Mouse (Mus musculus) thymus, postnatal 10 days (tissue): ENCODE measurements at regions not wholly inside any gene's neighbourhood (a gene's known extent, or its start where the extent isn't known, plus 50 kb on each side); places are given as distances from the start of the nearest gene placed in this dataset.

ENCODE experiments used
- DNase-seq, 2 experiments: peaks; one replicate each; pipeline ENCODE4 v3.0.0; 2021; ENCODE audit warnings: low spot score in 2 of 2

DNA sequence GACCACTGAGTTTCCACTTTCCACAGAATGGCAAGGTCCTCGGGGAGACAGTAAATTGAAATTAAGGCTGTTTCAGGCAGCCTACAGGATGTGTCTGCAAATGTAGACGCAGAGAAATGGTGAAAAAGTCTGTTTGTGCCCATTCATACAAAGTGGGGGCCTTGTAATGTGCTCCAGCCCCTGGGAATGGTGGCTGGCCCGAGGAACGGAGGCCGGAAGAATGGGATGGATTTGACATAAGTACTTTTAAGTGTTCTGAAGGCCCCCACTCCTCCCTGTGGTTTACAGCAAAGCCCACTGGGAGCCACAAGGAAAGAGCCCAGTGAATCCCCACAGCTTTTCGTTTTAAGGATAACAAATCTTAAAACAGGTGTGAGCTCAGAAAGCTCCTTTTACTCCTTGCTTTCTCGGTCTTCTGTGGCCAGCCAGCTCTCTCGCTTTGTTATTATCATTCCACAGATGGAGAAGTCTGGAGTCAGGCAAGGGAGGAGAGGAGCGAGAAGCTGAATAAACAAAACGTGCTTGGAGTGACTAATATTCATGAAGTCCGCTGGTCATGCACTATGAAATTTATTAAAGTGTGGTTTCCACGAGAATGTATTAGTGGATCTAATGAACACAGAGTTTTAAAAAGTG lies 337.7 kb downstream of the Hlx start:
- no peak for DNase-seq

DNA sequence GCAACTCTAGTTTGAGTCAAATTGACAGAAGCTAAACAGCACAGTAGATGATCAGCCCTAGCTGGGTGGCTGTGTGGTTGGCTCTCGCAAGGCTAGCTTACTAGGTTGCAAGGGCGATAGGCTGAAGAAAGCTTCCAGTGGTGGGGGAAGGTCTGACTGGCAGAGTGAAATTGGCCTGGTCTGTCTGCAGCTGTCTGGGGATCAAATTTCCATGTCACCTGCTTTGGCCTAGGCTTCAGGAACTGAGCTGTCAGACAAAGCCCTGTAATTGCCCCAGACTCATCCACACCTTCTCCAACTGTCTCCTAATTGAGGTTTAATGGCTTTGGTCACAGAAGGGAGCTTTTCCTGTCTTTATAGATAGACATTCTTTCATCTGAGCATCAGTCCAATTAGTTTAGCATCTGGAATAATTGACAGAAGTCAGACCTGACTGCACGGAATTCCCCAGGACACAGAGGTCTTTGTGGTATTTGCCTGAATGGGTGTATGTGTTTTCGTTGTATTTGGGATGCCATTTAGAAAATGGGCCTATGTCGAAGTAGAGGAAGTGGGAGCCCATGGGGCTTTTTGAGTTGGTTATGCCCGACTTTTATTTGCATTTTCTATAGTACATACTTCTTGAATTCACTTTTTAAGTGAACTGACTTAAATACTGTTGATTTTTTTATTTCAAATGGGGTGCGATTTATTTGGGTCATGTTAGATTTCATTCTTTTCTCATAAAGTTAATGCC lies 348.2 kb downstream of the Hlx start:
- no peak for DNase-seq

DNA sequence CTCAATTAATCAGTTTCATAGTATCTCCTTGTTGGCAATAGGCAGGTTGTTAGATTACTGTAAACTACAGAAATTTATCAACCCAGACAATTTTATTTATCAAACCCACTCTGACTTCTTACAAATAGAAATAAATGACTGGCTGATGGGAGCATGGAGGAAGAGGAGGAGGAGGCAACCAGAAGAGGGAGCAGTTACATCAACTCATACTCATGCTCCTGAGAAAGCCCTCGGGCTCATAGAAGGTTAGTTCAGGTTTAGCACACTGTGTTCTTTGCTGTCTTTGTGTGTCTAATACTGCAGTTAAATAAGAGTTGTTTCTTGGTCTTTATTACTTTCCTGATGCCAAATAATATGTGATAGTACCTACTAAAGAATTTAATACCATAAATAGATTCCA lies 344.6 kb upstream of the 1700056E22Rik start:
- peak in 1 of 2 experiments; percentile 22 for DNase-seq

DNA sequence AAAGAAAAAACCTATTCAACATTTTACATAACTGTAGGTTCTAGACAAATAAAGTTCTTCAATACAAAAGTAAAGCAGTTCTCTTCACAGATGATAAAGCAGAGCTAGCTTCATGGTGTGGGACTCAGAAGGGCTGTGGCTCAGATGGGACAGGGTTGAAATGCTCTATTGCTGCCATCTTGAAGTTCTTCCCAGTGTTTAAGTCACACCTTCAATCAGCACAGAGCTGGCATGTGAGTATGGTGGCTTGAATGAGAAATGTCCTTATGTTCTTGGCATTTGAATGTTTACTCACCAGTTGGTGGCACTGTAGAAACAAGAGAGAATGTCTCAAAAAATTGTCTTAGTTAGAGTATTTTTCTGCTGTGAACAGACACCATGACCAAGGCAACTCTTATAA lies 330.9 kb upstream of the 1700056E22Rik start:
- no peak for DNase-seq

DNA sequence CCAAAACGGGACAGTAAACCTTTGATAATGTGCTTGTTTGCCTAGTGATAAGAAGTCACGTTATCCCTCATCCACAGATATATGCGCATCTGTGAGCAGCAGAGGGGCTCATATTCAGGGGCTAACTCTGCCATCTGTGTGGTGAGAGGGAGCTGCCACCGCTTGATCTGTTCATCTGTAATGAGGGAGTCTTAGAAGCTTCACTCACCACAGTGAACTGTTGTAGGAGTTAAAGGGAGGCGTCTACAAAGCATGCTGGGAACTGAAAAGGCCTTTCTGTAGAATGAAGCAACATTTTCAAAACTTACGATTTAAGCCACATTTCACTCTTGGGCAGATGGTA lies 324.1 kb upstream of the 1700056E22Rik start:
- no peak for DNase-seq

DNA sequence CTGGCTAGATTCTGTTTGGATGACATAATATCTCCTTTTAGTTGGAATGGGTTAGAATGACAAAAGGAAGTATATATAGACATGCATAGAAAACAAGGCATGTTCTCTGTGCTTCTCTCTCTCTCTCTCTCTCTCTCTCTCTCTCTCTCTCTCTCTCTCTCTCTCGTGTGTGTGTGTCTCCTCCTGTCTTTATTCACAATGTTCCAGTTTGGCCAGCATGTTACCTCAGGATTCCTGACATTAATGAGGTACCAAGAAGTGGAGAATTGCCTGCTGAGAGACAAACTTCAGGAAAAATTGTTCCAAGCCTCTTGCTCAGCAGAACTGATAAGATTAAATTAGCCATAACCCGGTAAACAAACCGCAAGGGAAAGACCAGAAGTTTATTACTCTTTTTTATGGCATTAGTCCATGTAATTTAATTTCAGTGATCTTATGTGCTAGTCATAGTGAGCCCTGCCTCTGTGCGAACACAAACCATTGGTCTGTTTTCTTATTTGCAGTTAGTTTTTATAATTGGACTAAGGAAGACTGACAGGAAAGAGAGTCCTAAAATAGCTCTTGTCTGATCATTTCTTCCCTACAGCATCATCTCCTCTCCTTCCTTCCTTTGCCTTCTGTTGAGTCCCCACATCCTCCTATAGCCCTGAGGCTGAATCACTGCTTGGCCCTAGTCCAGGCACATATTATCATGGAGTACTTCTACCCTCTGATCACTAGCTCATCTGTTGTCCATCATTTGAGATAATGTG lies 323.5 kb upstream of the 1700056E22Rik start:
- no peak for DNase-seq

DNA sequence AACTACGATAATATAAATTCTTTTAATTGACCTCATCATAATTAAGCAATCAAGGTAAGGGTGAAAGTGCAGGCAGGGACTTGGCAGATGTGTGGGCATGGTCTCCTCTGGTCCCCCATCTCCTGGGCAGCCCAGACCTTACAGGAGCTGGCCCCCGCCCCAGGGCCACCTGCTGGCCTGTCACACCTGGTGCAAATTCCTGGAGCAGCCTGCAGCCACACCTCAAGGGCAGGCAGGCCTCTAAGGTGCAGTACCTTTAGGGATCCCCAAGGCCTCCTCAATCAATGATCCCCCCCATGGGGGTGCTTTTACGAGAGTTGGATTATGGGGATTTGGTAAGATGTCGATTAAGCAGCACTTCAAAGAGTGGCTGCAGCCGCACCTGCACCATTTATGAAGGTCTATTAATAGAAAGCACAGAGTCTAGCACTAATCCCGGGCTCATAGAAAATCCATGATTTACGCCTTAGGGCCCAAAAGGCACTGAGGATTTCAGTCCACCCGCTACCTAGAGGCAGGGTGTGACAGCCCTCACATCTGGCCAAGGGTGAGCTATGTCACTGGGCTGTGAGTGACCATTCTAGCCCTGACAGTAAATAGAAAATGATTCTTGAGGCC lies 319.8 kb upstream of the 1700056E22Rik start:
- DNase-seq: no peak

DNA sequence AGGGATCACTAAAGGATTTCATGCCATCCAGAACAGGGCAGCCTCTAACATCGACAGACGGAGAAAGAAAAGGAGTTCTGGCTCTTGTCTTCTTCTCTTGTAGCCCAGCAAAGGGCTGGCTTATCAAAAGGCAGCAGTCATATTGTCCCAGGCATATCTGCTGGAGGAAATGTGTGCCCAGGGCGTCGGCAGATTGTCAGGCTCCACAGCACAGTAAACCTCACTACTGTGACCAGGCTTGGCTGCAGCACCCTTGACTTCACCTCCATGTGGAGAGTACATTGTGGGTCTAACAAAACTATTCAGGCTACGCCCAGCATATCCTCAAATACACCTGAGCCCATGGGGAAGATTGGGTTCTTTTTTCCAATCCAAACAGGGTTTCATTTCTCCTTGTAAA lies 317.7 kb upstream of the 1700056E22Rik start:
- DNase-seq: no peak

DNA sequence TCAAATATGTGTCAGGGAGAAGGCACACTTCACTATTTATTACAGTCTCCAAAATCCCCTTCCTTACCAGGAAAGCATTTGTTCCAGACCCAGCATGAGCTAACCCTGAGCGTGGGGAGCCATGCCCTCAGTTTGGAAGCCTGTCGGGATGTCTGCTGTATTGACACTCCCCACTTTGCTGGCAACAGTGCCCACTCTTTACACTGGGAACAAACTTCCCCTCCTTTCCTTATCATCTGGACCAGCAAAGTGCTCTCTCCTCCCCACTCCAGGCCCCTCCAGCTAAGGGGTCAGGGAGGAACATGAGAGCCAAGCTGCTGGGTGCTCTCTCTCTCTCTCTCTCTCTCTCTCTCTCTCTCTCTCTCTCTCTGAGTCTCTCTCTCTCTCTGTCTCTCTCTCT lies 310.7 kb upstream of the 1700056E22Rik start:
- DNase-seq: no peak

DNA sequence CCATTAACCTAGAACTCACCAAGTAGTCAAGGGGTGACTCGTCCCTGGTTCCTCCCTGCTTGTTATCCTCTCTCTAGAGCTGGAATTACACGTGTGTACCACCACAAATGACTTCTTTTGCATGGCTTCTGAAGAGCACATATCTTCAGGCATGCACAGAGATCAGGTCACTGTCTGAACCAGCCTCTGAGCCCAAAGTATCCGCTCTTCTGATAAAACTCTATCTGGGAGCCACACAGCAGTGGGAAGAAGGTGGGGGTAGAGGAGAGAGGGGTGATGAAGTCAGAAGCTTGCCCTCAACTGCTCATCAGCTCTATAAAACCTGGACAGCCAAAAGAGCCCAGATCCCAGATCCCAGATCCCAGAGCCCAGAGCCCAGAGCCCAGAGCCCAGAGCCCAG lies 301.9 kb upstream of the 1700056E22Rik start:
- no peak for DNase-seq

DNA sequence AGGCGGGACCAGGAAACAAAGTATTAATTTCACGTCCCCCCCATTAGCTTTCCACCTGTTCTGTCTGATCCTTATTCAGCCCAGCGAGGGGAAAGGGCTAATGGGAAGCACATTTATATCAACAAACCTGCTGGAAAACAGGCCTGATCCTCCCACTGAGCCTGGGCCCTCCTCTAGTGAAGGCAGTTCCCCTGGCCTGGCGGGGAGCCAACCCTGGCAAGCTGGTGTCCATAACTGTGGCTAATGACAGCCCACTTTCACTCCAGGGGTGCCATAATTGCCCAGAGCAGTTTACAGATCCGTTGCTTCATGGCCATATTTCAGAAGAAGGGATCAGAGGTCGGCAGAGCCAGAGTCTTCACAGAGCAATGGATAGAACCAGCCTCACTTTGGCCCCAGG lies 301.2 kb upstream of the 1700056E22Rik start:
- DNase-seq: no peak

DNA sequence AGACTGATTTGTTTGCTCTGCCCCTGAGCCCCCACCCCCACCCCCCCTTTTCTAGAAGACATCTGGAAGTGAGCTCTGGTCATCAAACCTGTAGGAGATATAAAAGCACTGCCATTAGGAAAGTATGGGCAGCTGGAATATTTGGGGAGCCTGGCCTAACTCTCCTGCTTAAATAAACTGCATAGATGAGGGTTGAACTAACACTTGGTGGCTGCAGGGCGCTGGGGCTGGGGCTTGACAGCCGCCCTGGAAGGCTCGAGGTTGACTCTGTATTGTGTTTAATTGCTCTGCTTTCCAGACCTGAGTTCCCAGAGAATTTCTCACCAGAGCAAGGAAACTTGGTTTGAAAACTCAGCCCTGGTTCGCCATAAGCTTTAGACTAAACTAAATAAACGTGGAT lies 300.7 kb upstream of the 1700056E22Rik start:
- DNase-seq: no peak

DNA sequence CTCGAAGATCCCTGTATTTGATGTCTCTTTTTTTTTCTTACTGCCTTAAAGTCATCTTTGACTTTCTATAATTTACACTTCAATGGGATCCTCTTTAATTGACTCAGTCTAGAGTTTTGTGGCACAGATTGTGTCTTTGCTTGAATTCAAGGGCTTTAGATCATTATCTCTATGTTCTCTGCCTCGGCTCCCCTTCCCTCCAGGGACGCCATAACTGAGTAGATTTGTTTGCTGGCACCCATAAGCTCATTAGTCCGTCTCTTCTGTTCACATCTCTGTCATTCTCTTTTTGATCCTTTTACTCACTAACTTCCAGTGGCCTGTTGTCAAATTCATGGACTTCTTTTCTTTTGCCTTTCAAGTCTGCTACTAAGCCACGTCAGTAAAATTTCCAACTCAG lies 299.0 kb upstream of the 1700056E22Rik start:
- DNase-seq: no peak

DNA sequence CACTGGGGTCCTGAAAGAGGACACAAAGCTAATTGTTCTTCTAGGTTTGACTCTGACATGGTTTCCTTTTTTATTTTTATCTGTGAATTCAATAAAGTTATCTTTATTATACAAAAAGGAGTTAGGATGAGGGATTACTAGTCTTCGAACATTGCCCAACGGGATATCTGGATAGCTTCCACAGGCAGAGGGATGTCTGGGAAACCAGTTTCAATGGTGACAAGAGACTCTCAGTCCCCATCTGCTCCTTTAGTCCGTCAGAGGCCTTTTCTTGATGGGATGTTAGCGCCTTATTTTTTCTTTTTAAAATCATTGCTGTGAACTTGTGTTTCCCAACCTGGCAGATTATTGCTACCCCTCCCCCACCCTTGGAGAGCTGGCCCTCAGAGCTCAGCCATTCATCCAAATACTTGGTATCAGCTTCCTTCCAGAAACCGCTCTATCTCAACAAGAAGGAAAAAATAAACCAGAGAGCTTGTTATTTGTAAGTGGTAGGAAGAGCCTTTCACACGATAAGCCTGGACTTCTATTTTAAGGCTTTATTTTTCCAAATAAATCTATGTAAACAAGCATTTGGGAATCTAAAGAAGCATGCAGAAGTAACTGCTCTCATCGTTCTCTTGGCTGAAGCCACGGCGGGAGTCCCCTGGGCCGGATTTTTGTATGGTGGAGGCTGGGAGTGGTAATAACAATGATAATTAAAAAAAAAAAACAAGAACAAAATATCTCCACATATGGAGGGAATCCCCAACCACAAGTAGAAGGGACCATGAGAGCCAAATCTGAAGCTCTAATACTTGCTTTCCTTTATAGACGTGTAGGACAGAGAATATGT lies 296.6 kb upstream of the 1700056E22Rik start:
- no peak for DNase-seq

DNA sequence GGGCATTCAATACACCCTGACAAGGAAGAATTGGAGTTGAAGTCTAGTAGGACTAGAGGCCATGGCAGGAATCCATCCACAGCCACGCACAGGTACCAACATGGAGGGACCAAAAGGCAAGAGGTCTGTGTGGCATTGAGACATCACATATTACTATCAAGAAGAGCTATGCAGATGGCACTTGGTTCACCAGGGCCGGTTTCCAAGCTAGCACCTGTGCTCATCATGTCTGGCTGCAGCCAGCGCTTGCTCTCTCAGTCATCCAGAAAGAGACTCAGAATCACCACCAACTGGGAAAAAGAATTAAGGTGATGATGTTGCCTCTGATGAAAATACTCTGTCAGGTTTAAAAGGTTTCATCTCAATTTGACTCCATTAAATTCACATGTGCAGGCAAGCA lies 292.1 kb upstream of the 1700056E22Rik start:
- DNase-seq: no peak

DNA sequence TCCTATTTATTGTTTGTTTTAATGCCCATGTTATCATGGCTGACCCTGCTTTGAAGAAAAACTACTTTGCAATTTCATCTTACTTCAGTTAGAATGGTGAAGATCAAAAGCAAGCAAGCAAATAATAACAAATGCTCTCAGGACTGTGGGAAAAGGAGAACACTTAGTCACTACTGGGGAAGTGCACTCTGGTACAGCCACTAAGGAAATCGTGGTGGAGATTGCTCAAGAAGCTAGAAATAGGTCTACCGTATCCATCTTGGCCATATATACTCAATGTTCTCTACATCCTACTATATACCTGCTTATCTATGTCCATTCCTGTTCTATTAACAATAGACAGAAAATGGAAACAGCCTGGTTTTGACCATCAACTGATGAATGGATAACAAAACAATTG lies 290.1 kb upstream of the 1700056E22Rik start:
- no peak for DNase-seq

DNA sequence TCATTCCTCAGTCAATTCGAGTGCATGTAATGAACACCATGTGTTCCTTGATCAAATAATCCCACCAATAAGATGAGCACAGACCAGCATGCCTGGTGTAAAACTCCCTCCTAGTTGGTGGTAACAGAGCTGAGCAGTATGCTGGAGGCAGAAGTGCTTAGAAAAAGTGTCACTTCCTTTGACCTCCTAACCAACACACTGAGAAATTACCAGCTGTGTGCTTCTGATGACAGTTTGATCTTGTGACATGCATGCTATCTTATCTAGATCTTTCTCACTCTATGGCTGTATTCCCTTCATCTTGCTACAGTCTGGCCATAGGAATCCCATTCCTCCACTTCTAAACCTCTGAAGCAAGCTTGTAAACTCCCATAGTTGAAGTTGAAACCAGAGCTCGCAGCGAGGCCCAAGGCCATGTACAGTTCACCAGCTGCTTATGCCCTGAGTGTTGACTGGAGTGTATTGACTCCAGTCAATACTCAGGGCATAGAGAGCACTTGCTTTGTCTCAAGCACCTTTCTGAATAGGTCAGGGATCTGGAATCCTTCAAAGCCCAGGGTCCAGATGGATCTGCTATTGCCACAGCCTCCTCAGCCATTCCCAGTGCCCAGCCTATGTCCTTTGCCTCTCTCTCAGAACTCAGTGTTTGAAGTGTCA lies 286.5 kb upstream of the 1700056E22Rik start:
- DNase-seq: no peak

DNA sequence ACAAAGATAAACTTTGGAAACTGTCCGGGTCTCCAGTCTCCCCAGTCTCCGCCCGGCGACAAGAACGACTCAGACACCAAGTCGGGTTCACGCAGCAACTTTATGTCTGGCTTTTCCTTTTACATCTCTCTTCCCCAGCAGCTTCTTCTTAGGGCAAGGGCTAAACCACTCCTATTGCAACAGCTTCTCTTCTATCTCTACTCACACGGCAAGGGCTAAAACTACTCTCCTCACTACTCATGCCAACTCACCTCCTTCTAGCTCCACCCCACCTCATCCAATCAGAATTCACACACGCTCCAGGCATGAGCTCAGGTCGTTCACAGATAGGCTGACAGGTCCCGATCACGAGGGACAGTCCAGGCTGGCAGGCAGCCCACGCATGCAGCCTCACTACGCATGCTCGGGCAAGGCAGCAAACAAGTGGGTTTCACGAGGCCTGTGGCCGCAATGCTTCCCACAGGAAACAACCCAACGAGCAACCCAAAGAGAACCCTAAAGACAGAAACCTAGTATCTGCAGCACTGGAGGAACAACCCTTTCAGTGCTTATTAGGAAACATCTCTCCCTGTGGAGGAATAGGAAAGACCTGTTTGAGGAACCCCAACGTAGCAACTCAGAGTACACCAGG lies 276.2 kb upstream of the 1700056E22Rik start:
- DNase-seq: no peak

DNA sequence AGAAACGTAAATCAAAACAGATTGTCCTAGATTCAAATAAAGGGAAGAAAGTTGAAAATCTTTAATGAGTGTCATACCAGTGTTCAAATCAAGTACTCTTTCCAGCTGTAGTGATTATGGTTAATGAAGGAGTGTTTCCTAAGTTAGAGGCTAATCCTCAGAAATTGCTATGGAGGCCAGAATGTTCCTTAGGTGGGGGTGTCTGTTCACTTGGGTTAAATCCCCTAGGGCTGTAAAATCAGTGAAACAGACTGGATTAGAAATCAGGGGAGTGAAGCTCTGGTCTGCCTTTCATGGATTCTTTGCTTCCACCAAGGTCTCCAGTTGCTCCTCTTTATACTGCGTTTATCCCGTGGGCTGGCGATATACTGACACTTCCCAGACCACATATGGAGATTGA lies 270.7 kb upstream of the 1700056E22Rik start:
- DNase-seq: no peak

DNA sequence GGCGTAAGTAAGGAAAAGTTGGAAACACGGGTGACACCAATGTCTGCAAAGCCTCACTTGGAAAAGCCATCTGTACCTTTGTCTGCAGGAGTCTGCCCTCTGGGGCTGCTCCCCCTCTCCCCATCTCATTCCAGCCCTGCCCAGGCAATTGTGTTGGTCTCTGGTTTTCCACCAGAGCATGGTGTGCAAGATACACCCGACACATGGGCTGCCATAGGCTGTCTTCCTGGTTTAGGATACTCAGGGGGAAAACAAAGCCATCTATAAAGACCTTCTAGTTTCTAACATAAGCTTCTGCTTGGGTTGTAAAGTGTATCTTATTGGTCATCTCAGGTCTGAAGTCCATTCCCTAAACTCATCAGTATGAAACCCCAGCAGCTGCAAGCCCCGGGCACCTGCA lies 270.1 kb upstream of the 1700056E22Rik start:
- no peak for DNase-seq

DNA sequence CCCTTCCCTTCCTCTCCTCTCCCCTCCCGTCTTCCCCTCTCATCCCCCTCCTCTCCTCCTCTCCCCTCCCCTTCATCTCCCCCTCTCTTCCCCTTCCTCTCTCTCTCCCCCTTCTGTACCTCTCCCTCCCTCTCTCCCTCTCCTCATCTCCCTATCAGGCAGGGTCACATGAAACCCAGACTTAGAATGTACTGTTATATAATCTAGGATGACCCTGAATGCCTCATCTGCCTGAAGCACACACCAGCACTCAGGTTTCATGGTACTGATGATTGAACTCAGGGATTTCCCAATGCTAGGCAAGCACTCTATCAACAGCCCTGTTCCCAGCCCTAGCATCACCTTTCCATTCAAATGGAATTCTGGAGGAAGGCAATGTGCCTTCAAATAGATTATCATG lies 264.6 kb upstream of the 1700056E22Rik start:
- no peak for DNase-seq
